Mouse (Mus musculus): ENCODE measurements around the gene Olfr1264.

DNA sequence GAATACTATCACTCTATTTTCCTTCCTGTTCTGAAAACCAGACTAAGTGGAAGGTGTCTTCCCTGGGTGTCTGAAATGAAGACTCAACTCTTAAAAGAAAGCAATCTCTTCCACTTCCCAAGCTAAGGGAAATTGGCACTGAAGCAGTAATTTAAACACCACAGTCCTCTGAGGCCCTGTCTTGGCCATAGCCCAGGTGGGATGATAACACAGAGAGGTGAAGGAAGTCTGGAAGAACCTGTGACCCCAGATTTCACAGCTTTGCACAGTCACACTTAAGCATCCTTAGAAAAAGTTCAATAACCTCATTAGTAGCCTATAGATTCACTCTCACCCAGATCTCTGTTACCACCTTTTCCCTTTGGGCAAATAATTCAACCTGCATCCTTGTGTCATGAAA lies 38.1 kb upstream of the Olfr1264 start, which contains the start of gene Olfr140:
- TF ChIP-seq CTCF (IDR thresholded peaks at IDR 0.05; ENCODE audit: extremely low read depth, insufficient read depth, insufficient read length, insufficient replicate concordance) (no peak), POLR2A (IDR thresholded peaks at IDR 0.05; ENCODE audit: low read depth, low read length) (no peak)

All from spleen, adult 2 months (tissue).